Mouse (Mus musculus) midbrain, embryonic 16.5 days (tissue): ENCODE data around the gene Tmem151a. TPM values are rescaled to one million over a fixed set of nuclear protein-coding genes. Genes with fewer than 3 reads are reported as not detected.
A peak's percentile ranks its signal among the peaks of the same experiment; 100 is the strongest.

ENCODE experiments used
- ATAC-seq: fragments of 200-750 bp; cut with Nextera tagmentation; 2 replicates; pipeline ENCODE4 v1.8.0; 2017; ENCODE audit warnings: moderate TSS enrichment
- H3K27ac ChIP-seq: fragments of 300-500 bp; sonication (generic); 2 replicates; pipeline ENCODE4 v1.5.1; 2014; ENCODE audit warnings: mild to moderate bottlenecking, low read length, mixed read lengths
- H3K27me3 ChIP-seq: fragments of 300-500 bp; sonication (generic); 2 replicates; pipeline ENCODE4 v1.6.1; 2014; ENCODE audit warnings: low read depth, low read length, mixed read lengths; ENCODE audit not compliant: control insufficient read depth, insufficient read depth
- H3K36me3 ChIP-seq: fragments of 300-500 bp; sonication (generic); 2 replicates; pipeline ENCODE4 v1.6.1; 2014; ENCODE audit warnings: mild to moderate bottlenecking, low read length, moderate library complexity, mixed read lengths; ENCODE audit not compliant: control insufficient read depth, insufficient read depth
- H3K4me1 ChIP-seq: fragments of 300-500 bp; sonication (generic); 2 replicates; pipeline ENCODE4 v1.6.1; 2014; ENCODE audit warnings: mild to moderate bottlenecking, low read length, mixed read lengths; ENCODE audit not compliant: control insufficient read depth, insufficient read depth
- H3K4me2 ChIP-seq: fragments of 300-500 bp; sonication (generic); 2 replicates; pipeline ENCODE4 v1.6.1; 2014; ENCODE audit warnings: mild to moderate bottlenecking, low read length, mixed read lengths
- H3K4me3 ChIP-seq: fragments of 300-500 bp; sonication (generic); 2 replicates; pipeline ENCODE4 v1.5.1; 2014; ENCODE audit warnings: low read depth, mild to moderate bottlenecking, low read length, moderate library complexity, mixed read lengths
- H3K9ac ChIP-seq: fragments of 300-500 bp; sonication (generic); 2 replicates; pipeline ENCODE4 v1.6.1; 2014; ENCODE audit warnings: low read depth, low read length, mixed read lengths
- H3K9me3 ChIP-seq: fragments of 300-500 bp; sonication (generic); replicated peaks from 2 replicates; pipeline ENCODE4 v1.6.1; 2014; ENCODE audit warnings: mild to moderate bottlenecking, low read length, mixed read lengths; ENCODE audit not compliant: control insufficient read depth, poor library complexity, severe bottlenecking
- WGBS: fragments of 180-500 bp; shearing (Covaris S2); extraction: QIAGEN DNeasy Blood & Tissue Kit; methylation state at CpG from one replicate; pipeline ENCODE4 v1.1.7; 2014; 5-methylcytosine and 5-hydroxymethylcytosine counted together
- polyA plus RNA-seq: library from polyadenylated mRNA; unstranded; fragments of >200 nt; fragmentation: Nextera tagmentation; extraction: Ambion mirVana; gene quantifications from 2 replicates; pipeline ENCODE4 v1.2.1, GENCODE M21; 2015

Tmem151a gene
- polyA plus RNA-seq, 1 experiment from 2014 or later, result 31.9 TPM

GRCm38 (mm10) chr19:5071545-5072369, 13.6 kb downstream of the Tmem151a start:
- Histone ChIP-seq H3K27me3 (peaks cover 32% of the 10 kb centered on the region), H3K4me1 (peaks cover 16% of the 10 kb centered on the region), H3K27ac (no peak overlapping the region), H3K9me3 (no peaks in the 10 kb centered on the region), H3K36me3 (no peaks in the 10 kb centered on the region), H3K4me2 (peak overlapping the region; percentile 79), H3K9ac (peak overlapping the region; percentile 53), H3K4me3 (peak overlapping the region; percentile 45)
- peak; percentile 75 for ATAC-seq
- WGBS, result under 1% methylated on average over 37 of the region's 40 CpGs

DNA sequence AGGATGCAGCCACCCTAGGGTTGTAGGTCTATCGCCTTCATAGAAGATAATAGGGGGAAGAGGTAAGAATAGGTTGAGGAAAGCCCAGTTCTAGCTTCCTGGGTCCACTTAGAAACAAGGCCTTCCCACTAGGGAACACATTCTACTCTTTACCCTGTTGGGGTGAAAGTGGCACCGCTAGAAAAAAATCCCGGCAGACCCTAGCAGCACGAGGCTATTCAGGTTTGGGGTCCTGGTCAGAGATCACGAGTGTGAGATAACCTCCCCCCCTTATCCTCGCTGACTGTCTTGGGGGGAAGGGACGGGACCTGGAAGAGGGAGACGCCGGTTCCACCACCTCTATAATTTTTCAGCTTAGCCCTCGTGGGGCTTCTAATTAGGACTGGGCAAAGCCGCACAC, 14.3 kb downstream of the Tmem151a start:
- no peak overlapping the region for H3K27ac ChIP-seq
- H3K9ac ChIP-seq, result peak overlapping the region; percentile 53
- H3K27me3 ChIP-seq, result peaks cover 33% of the 10 kb centered on the region

DNA sequence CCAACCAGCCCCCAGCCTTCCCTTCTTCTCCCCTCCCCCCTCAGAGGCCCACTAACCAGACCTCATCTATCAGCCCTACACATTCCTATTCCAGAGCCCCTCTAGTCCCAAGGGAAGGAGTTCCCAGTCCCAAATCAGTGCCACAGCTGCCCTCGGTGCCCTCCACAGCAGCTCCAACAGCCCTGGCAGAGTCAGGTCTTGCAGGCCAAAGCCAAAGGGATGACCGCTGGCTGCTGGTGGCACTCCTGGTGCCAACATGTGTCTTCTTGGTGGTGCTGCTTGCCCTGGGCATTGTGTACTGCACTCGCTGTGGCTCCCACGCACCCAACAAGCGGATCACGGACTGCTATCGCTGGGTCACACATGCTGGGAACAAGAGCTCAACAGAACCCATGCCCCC, 15.4 kb downstream of the Tmem151a start:
- H3K27me3 ChIP-seq, result peaks cover 33% of the 10 kb centered on the region
- H3K36me3 ChIP-seq, result no peaks in the 10 kb centered on the region
- H3K4me3 ChIP-seq, result no peak overlapping the region
- no peak for ATAC-seq
- H3K4me2 ChIP-seq, result no peak overlapping the region
- 86% methylated on average over 7 of the region's 7 CpGs for WGBS
- H3K27ac ChIP-seq, result no peak overlapping the region
- H3K4me1 ChIP-seq, result peaks cover 16% of the 10 kb centered on the region
- no peaks in the 10 kb centered on the region for H3K9me3 ChIP-seq
- no peak overlapping the region for H3K9ac ChIP-seq

More for the DNA sequence above, 14.3 kb downstream of the Tmem151a start:
- ATAC-seq, result no peak
- peak overlapping the region; percentile 79 for H3K4me2 ChIP-seq
- peak overlapping the region; percentile 45 for H3K4me3 ChIP-seq
- H3K36me3 ChIP-seq, result no peaks in the 10 kb centered on the region
- WGBS, result 6% methylated on average over 11 of the region's 11 CpGs
- H3K4me1 ChIP-seq, result peaks cover 16% of the 10 kb centered on the region
- H3K9me3 ChIP-seq, result no peaks in the 10 kb centered on the region

- H3K9ac ChIP-seq, result no peak overlapping the region
- H3K4me1 ChIP-seq, result peaks cover 16% of the 10 kb centered on the region
- 82% methylated on average over 5 of the region's 5 CpGs for WGBS
- no peak overlapping the region for H3K27ac ChIP-seq
- H3K4me2 ChIP-seq, result no peak overlapping the region
- H3K36me3 ChIP-seq, result no peaks in the 10 kb centered on the region
- H3K9me3 ChIP-seq, result no peaks in the 10 kb centered on the region
- no peak overlapping the region for H3K4me3 ChIP-seq
- peaks cover 31% of the 10 kb centered on the region for H3K27me3 ChIP-seq
- ATAC-seq, result no peak
Observed at GRCm38 (mm10) chr19:5069486-5069885, 15.8 kb downstream of the Tmem151a start.

GRCm38 (mm10) chr19:5068570-5069234, 16.6 kb downstream of the Tmem151a start:
- H3K27ac ChIP-seq, result no peak overlapping the region
- peaks cover 16% of the 10 kb centered on the region for H3K4me1 ChIP-seq
- H3K4me2 ChIP-seq, result peak overlapping the region; percentile 76
- peak overlapping the region; percentile 66 for H3K9ac ChIP-seq
- H3K27me3 ChIP-seq, result peaks cover 27% of the 10 kb centered on the region
- H3K9me3 ChIP-seq, result no peaks in the 10 kb centered on the region
- ATAC-seq, result no peak
- 36% methylated on average over 20 of the region's 21 CpGs for WGBS
- no peaks in the 10 kb centered on the region for H3K36me3 ChIP-seq
- peak overlapping the region; percentile 41 for H3K4me3 ChIP-seq

DNA sequence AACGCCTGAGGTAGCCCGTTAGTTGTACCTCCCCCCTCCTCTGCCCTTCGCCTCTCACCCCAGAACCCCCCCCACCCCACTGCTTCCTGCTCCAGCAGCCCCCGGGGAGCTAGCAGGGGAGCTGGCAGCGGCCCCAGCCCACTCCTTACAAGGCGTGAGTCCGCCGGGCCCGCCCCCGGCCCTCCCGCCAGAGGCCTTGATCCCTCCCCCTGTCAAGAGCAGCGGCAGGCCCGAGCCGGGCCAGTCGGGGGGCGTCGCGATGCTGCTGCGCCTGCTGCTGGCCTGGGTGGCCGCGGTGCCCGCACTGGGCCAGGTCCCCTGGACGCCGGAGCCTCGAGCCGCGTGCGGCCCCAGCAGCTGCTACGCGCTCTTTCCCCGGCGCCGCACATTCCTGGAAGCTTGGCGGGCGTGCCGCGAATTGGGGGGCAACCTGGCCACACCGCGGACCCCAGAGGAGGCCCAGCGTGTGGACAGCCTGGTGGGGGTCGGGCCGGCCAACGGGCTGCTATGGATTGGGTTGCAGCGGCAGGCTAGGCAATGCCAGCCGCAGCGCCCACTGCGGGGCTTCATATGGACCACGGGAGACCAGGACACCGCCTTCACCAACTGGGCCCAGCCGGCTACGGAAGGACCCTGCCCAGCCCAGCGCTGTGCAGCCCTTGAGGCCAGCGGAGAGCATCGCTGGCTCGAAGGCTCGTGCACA, 17.3 kb downstream of the Tmem151a start, which contains the start of gene Cd248:
Cd248 (plus strand) TSS at position 212 of the 703 bp plus-strand sequence.
- Histone ChIP-seq H3K27me3 (peaks cover 27% of the 10 kb centered on the region), H3K4me2 (peak within 1 kb of the TSS; percentile 76), H3K4me1 (peaks cover 15% of the 10 kb centered on the region), H3K9me3 (no peaks in the 10 kb centered on the region), H3K4me3 (peak within 1 kb of the TSS; percentile 41), H3K36me3 (no peaks in the 10 kb centered on the region), H3K27ac (no peak within 1 kb of the TSS), H3K9ac (peak within 1 kb of the TSS; percentile 66)
- WGBS, result under 1% methylated on average over 49 of the region's 56 CpGs
- no peak for ATAC-seq

- no peak overlapping the region; the same call in 1 of the 2 replicates for H3K9ac ChIP-seq
- peaks cover 14% of the 10 kb centered on the region; the same call in 1 of the 2 replicates for H3K4me1 ChIP-seq
- no peak overlapping the region for H3K27ac ChIP-seq
- no peaks in the 10 kb centered on the region for H3K9me3 ChIP-seq
- peak overlapping the region; percentile 76 for H3K4me2 ChIP-seq
- 11% methylated on average over 15 of the region's 15 CpGs for WGBS
- H3K27me3 ChIP-seq, result peaks cover 27% of the 10 kb centered on the region
- H3K4me3 ChIP-seq, result no peak overlapping the region
- H3K36me3 ChIP-seq, result no peaks in the 10 kb centered on the region
- no peak for ATAC-seq
Observed at GRCm38 (mm10) chr19:5067040-5067799, 18.1 kb downstream of the Tmem151a start.

GRCm38 (mm10) chr19:5065104-5065503, 20.2 kb downstream of the Tmem151a start:
- no peaks in the 10 kb centered on the region for H3K36me3 ChIP-seq
- H3K27ac ChIP-seq, result no peak overlapping the region
- no peak overlapping the region for H3K9ac ChIP-seq
- H3K4me1 ChIP-seq, result peaks cover 8% of the 10 kb centered on the region; the same call in 1 of the 2 replicates
- 68% methylated on average over 7 of the region's 7 CpGs for WGBS
- H3K4me2 ChIP-seq, result no peak overlapping the region
- H3K4me3 ChIP-seq, result no peak overlapping the region
- H3K27me3 ChIP-seq, result peaks cover 22% of the 10 kb centered on the region
- no peak for ATAC-seq
- no peaks in the 10 kb centered on the region for H3K9me3 ChIP-seq
